Mouse (Mus musculus): Measurements from ENCODE around the gene Glrp1. TPM values are rescaled to one million over a fixed set of nuclear protein-coding genes. Genes with fewer than 3 reads are reported as not detected.
A peak's percentile ranks its signal among the peaks of the same experiment; 100 is the strongest.

Glrp1 gene
- polyA plus RNA-seq, 1 experiment from 2014 or later, result not detected

DNA sequence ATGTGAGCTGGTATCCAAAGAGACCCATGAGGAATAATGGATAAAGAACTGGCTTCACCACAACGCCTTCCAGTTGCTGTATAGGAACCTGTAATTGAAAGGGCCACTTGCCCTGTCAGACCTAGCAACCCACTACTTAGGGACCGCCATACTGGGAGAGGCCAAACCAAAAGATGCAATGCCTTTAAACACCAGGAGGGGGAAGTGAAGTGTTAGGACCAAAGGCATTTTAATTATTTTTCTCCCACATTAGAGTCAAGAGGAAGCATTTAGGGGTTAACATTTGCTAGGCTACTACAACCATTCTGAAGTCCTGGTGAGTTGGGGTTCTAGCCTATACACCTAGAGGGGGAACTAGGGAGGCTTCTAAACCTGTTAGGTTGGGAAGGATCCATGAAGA is 36.0 kb downstream of the Glrp1 start:
- H3K4me1 ChIP-seq, result peaks cover 61% of the 10 kb centered on the region
- no peaks in the 10 kb centered on the region for H3K27me3 ChIP-seq
- peak overlapping the region; percentile 95 for H3K27ac ChIP-seq
- H3K4me2 ChIP-seq, result no peak overlapping the region
- no peaks in the 10 kb centered on the region for H3K36me3 ChIP-seq
- H3K4me3 ChIP-seq (replicated peaks), result no peak overlapping the region
- no peaks in the 10 kb centered on the region for H3K9me3 ChIP-seq (replicated peaks)
- WGBS, result 72% methylated on average over 2 of the region's 2 CpGs
- H3K9ac ChIP-seq, result no peak overlapping the region
- ATAC-seq (replicated peaks; ENCODE audit: low FRiP score), result no peak

DNA sequence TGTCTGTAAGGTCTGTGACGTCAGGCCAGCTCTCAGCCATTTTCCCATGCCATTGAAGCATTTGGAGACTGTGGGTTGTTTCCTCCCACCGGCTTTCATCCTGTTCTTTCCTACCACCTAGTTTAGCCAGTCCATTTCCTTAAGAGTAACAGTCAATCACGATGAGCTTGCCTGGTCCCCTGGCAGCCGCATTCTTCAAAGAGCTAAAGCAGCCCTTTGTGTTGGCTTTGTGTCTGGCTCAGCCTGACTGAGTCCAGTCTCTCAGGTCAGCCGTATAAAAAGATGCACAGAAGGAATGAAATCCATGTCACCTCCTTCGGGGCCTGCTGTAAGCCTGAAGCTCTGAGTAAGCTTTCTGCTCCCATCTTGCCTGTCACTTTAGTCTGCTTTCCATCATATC is 37.6 kb downstream of the Glrp1 start:
- Histone ChIP-seq H3K4me3 (replicated peaks) (no peak overlapping the region), H3K4me2 (no peak overlapping the region), H3K9me3 (replicated peaks) (no peaks in the 10 kb centered on the region), H3K27ac (peak overlapping the region; percentile 49; the same call in 1 of the 2 replicates), H3K36me3 (no peaks in the 10 kb centered on the region), H3K9ac (no peak overlapping the region), H3K27me3 (no peaks in the 10 kb centered on the region), H3K4me1 (peaks cover 50% of the 10 kb centered on the region)
- ATAC-seq (replicated peaks; ENCODE audit: low FRiP score), result no peak
- 32% methylated on average over 6 of the region's 6 CpGs for WGBS

DNA sequence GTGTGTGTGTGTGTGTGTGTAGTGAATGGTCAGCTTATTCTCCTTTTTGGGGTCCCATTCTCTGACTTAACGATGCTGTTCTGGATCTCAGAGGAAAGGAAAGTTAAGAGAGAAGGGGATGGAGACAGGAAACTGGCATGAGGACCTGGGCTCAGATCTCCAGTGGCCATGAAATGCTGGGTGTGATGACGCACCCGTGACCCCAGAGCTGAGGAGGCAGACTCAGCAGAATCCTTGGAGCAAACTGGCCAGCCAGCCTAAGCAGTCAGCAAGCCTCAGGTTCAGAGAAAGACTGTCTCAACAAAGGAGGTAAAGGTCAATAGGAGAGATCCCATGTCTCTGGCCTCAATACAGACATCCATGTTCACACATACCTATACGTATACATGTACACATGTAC is 40.1 kb downstream of the Glrp1 start:
- Histone ChIP-seq H3K4me3 (replicated peaks) (no peak overlapping the region), H3K9me3 (replicated peaks) (no peaks in the 10 kb centered on the region), H3K4me2 (no peak overlapping the region), H3K27me3 (no peaks in the 10 kb centered on the region), H3K36me3 (no peaks in the 10 kb centered on the region), H3K9ac (no peak overlapping the region), H3K4me1 (peaks cover 25% of the 10 kb centered on the region), H3K27ac (no peak overlapping the region)
- no peak for ATAC-seq (replicated peaks; ENCODE audit: low FRiP score)
- WGBS, result 94% methylated on average over 4 of the region's 4 CpGs

DNA sequence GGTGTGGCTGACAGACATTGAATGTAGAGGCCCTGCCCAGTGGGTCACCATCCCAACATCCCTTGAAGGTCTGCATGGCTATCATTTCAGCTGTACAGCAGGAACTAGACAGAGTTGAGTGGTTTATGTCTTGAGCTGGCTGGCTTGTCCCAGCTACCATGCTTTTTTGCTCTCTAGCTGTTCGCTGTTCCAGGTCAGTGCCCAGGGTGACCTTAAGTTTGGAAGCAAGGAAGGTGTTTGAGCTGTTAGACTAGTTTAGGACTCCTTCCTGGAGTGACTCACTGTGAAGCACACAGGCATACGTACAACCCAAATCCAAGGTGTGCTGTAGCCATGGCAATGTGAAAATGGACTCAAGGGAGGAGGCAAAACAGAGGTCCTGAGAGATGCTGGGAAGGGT is 41.5 kb downstream of the Glrp1 start:
- Histone ChIP-seq H3K36me3 (no peaks in the 10 kb centered on the region), H3K4me3 (replicated peaks) (no peak overlapping the region), H3K4me1 (peaks cover 12% of the 10 kb centered on the region), H3K27me3 (no peaks in the 10 kb centered on the region), H3K4me2 (no peak overlapping the region), H3K9ac (no peak overlapping the region), H3K27ac (0 out of 2 replicates have a peak overlapping the region, but pooled peaks have one; percentile 19), H3K9me3 (replicated peaks) (no peaks in the 10 kb centered on the region)
- 70% methylated on average over 2 of the region's 2 CpGs for WGBS
- ATAC-seq (replicated peaks; ENCODE audit: low FRiP score), result no peak

DNA sequence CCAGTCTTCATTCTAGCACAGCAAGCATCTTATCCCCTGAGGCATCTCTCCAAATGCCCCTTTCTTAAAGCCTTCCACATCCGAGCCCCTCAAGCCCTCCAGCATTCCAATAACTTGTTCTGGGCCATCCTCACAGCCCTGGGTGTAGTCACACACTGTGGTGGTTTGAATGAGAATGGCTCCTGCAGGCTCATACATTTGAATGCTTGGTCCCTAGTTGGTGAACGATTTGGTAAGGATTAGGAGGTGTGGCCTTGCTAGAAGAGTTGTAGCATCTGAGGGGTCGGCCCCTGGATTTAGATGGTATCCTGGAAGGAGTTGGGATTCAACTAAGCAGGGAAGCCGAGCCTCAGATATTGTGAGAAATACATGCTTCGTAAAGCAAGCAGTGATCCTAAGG is 42.0 kb downstream of the Glrp1 start:
- peaks cover 7% of the 10 kb centered on the region; the same call in 1 of the 2 replicates for H3K4me1 ChIP-seq
- no peaks in the 10 kb centered on the region for H3K9me3 ChIP-seq (replicated peaks)
- ATAC-seq (replicated peaks; ENCODE audit: low FRiP score), result no peak
- H3K4me2 ChIP-seq, result no peak overlapping the region
- no peaks in the 10 kb centered on the region for H3K36me3 ChIP-seq
- no peaks in the 10 kb centered on the region for H3K27me3 ChIP-seq
- no peak overlapping the region for H3K9ac ChIP-seq
- whole genome bisulfite sequencing, result 86% methylated on average over 5 of the region's 5 CpGs
- 0 out of 2 replicates have a peak overlapping the region, but pooled peaks have one; percentile 19 for H3K27ac ChIP-seq
- H3K4me3 ChIP-seq (replicated peaks), result no peak overlapping the region

DNA sequence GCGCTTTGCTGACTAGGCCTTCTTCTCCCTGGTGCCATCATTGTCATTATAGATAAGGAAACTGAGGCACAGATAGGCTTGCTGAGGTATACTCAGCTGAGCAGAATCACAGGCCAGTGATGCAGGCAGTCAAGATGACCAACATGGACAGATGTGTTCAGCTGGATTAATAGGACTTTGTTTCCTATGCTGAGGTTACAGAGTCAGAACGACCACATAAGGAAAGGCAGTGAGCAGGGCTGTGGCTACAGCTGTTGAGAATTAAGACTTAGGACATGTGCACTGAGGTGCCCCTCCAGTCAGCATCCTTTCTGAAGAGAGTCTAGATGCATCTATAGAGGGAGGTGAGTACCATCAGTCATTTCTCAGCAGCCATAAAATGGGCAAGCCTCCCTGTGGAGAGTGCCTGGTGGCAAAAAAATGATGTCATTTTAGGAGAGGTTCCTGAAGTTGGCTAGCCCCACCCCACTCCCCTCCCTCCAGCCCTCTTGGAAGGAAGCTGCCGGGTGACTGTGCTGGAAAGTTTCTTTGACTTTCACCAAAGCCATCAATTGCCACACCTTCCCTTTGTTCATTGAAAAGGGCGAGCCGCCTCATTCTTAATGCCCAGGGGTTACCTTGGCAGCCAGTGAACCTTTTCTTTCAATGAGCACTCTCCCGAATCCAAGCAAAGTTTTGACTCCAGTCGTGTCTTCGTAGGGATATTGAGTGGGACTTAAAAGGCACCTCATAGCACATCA is 43.4 kb downstream of the Glrp1 start:
- WGBS, result 67% methylated on average over 8 of the region's 8 CpGs
- no peaks in the 10 kb centered on the region for H3K27me3 ChIP-seq
- no peak overlapping the region for H3K4me3 ChIP-seq (replicated peaks)
- H3K27ac ChIP-seq, result no peak overlapping the region
- no peak overlapping the region for H3K9ac ChIP-seq
- H3K4me2 ChIP-seq, result no peak overlapping the region
- peaks cover 13% of the 10 kb centered on the region for H3K4me1 ChIP-seq
- no peaks in the 10 kb centered on the region for H3K36me3 ChIP-seq
- ATAC-seq (replicated peaks; ENCODE audit: low FRiP score), result no peak
- no peaks in the 10 kb centered on the region for H3K9me3 ChIP-seq (replicated peaks)

DNA sequence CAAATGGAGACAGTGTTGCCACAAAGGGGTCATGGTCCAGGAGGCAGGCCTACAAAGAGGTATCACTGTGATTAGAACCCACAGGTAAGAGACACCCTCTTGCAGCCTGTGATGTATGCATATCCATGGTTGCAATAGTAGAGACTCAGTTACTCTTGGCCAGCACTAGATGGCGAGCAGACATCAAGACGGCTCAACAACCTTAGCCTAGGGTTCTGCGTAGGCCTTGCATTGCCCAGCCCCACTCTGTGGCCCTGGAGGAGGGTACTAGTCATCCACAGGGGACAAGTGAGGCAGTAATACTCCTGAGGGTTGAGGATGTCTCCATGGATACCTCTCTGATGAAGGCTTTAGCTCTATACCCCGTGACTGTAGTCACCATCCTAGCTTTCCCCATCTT is 44.1 kb downstream of the Glrp1 start:
- Histone ChIP-seq H3K9me3 (replicated peaks) (no peaks in the 10 kb centered on the region), H3K36me3 (no peaks in the 10 kb centered on the region), H3K9ac (no peak overlapping the region), H3K4me1 (peaks cover 13% of the 10 kb centered on the region), H3K4me2 (no peak overlapping the region), H3K27ac (no peak overlapping the region), H3K4me3 (replicated peaks) (no peak overlapping the region), H3K27me3 (no peaks in the 10 kb centered on the region)
- 71% methylated on average over 4 of the region's 4 CpGs for WGBS
- ATAC-seq (replicated peaks; ENCODE audit: low FRiP score), result peak; percentile 59

DNA sequence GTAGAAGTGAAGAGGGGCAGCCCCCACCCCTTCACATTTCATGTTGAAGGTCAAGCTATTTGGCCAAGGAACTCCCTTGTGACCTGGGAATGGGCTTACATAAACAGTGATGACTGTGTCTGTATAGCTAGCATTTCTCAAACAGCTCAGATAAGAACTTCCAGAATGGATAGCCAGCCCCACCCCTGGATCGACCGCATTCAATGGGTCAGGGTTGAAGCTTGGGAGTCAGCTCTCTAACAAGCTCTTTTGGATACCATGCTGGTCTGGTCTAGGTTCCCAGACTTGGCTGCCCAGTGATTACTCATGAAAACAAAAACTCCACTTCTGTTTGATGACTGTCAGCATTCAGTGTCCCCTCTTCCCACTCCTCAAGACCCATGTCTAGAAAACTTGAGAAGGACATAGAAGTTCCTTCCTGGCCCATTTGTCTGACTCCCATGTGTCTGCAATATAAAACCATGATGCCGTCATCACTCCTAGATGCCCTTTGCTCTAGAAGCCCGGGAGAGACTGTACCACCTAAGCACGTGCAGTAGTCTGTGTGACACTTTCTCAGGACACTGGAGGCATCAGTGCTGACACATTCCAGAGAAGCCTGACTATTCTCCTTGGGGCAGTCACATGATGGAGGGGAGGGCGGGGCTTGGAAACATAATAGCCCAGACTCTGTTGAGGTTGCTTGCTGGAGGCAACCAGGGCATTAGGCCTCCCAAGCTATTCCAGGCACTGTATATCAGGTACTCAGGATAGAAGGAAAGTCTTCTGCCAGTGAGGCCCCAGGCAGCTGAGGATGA is 45.6 kb downstream of the Glrp1 start:
- H3K27ac ChIP-seq, result no peak overlapping the region
- H3K27me3 ChIP-seq, result no peaks in the 10 kb centered on the region
- H3K4me3 ChIP-seq (replicated peaks), result no peak overlapping the region
- 76% methylated on average over 6 of the region's 6 CpGs for WGBS
- no peaks in the 10 kb centered on the region for H3K9me3 ChIP-seq (replicated peaks)
- no peaks in the 10 kb centered on the region for H3K36me3 ChIP-seq
- peaks cover 7% of the 10 kb centered on the region for H3K4me1 ChIP-seq
- ATAC-seq (replicated peaks; ENCODE audit: low FRiP score), result no peak
- H3K4me2 ChIP-seq, result no peak overlapping the region
- no peak overlapping the region for H3K9ac ChIP-seq

DNA sequence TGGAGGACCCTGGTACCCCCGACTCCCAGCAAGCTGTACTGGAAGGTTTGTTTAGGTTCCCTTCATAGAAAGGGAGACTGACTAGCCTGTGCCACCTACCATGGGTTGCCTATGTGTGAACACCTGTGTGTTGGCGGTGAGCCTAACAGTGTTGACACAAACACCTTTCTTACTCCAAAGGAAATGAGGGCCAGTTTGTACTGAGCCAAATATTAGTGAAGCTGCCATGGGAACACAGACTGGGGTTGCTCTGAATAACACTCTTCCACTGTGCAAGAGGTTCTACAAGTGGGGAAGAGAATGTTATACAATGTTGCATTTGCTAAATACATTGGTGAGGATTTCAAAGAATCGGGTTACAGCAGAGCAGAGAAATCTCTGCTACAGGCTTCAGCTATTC is 46.6 kb downstream of the Glrp1 start:
- H3K36me3 ChIP-seq, result no peaks in the 10 kb centered on the region
- H3K4me3 ChIP-seq (replicated peaks), result no peak overlapping the region
- 86% methylated on average over 3 of the region's 3 CpGs for WGBS
- peaks cover 7% of the 10 kb centered on the region for H3K4me1 ChIP-seq
- H3K27me3 ChIP-seq, result no peaks in the 10 kb centered on the region
- no peak for ATAC-seq (replicated peaks; ENCODE audit: low FRiP score)
- no peak overlapping the region for H3K4me2 ChIP-seq
- no peak overlapping the region for H3K9ac ChIP-seq
- no peaks in the 10 kb centered on the region for H3K9me3 ChIP-seq (replicated peaks)
- H3K27ac ChIP-seq, result no peak overlapping the region; the same call in 1 of the 2 replicates

DNA sequence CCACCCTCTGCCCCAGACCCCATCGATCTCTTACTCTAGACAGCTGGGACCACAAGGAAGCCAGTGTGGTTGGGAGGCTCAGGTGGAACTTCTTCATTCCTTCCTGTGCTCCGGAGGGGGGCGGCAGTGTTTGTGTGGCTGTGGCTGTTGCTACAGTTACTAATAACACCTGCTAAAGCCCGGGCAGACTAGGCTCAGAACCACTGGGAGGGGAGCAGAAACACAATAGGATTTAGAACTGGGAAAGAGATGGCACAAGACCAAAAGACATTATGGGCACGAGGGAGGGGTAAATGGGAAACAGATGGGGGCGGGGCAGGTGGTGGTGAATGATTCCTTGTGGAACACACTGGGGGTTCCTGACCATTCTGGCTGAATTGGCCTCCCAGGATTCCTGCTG is 47.4 kb downstream of the Glrp1 start:
- 45% methylated on average over 6 of the region's 6 CpGs for WGBS
- H3K9ac ChIP-seq, result no peak overlapping the region
- no peaks in the 10 kb centered on the region for H3K27me3 ChIP-seq
- no peak overlapping the region for H3K4me2 ChIP-seq
- ATAC-seq (replicated peaks; ENCODE audit: low FRiP score), result no peak
- peaks cover 7% of the 10 kb centered on the region for H3K4me1 ChIP-seq
- H3K36me3 ChIP-seq, result no peaks in the 10 kb centered on the region
- no peak overlapping the region for H3K27ac ChIP-seq
- no peaks in the 10 kb centered on the region for H3K9me3 ChIP-seq (replicated peaks)
- H3K4me3 ChIP-seq (replicated peaks), result no peak overlapping the region

DNA sequence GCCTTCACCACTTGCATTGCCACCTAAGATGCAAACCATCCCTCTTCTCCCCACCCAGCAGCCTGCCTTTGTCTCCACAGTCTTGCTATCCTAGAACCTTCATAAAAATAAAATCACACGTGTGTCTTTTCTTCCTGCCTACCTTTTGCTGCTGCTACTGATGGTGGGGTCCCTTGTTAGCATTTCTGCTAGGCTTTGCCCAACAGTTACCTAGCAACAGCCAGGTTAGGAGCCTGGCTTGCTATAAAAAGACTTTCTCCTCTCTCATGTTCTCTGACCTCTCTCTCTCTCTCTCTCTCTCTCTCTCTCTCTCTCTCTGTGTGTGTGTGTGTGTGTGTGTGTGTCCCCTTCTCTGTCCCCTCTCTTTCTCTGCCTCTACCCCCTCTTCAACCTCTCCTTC is 48.8 kb downstream of the Glrp1 start:
- WGBS, result 25% methylated on average over 1 of the region's 1 CpGs
- Histone ChIP-seq H3K27me3 (no peaks in the 10 kb centered on the region), H3K4me3 (replicated peaks) (no peak overlapping the region), H3K9me3 (replicated peaks) (no peaks in the 10 kb centered on the region), H3K4me2 (no peak overlapping the region), H3K4me1 (peaks cover 7% of the 10 kb centered on the region), H3K36me3 (no peaks in the 10 kb centered on the region), H3K9ac (no peak overlapping the region), H3K27ac (no peak overlapping the region)
- ATAC-seq (replicated peaks; ENCODE audit: low FRiP score), result no peak

DNA sequence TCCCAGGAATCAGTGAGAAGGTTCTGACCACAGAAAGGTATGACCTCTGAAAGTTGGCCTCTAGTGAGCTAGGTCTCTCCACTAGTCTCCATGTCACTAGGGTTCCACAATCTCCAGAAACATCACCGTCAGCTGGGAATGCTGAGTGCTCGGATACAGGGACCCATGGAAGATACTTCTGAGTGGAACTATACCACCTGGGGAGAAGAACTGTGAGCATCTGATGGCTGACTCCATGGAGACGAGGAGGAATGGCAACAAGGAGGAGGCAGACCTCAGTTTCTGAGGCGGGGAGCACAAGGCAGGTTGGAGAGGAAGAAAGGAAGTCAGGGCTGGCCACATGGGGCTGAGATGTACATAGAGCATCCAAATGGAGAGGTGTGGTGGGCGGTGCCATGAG is 50.2 kb downstream of the Glrp1 start:
- no peak overlapping the region for H3K27ac ChIP-seq
- H3K9me3 ChIP-seq (replicated peaks), result no peaks in the 10 kb centered on the region
- H3K27me3 ChIP-seq, result no peaks in the 10 kb centered on the region
- peaks cover 15% of the 10 kb centered on the region for H3K4me1 ChIP-seq
- H3K4me3 ChIP-seq (replicated peaks), result no peak overlapping the region
- no peak overlapping the region for H3K4me2 ChIP-seq
- ATAC-seq (replicated peaks; ENCODE audit: low FRiP score), result no peak
- no peak overlapping the region for H3K9ac ChIP-seq
- 91% methylated on average over 5 of the region's 5 CpGs for WGBS
- H3K36me3 ChIP-seq, result no peaks in the 10 kb centered on the region
